Mouse (Mus musculus) B cell, adult 62 days (primary cell): ENCODE results near the gene Olfr284. TPM values are rescaled to one million over a fixed set of nuclear protein-coding genes. Genes with fewer than 3 reads are reported as not detected.

Experiments
- total RNA-seq: library from RNA; stranded (reverse); gene quantifications from 4 replicates; pipeline ENCODE4 v1.2.4, GENCODE M21; 2023

Olfr284 gene
- not detected in 4 replicates for total RNA-seq

DNA sequence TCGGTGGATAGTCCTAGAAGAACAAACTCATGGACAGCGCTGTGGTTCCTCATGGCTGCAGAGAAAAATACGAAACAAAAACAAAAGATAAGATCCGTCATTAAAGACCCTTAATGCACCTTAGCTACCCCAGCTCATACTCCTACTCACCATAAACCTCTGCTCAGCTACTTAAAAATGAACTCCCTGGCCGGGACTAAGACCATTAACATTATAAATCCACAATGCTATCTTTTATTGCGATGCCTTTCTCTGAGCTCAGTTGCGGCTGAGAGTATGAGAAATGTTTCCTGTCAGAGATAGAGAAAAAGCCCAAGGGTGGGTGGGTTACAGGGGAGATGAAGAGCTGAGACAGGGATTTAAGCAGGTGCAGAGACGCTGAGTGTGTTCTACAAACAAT lies at the start of gene Olfr284:
Gene Olfr284, minus strand, starts transcription at position 101 of the 400 bp plus-strand sequence.

DNA sequence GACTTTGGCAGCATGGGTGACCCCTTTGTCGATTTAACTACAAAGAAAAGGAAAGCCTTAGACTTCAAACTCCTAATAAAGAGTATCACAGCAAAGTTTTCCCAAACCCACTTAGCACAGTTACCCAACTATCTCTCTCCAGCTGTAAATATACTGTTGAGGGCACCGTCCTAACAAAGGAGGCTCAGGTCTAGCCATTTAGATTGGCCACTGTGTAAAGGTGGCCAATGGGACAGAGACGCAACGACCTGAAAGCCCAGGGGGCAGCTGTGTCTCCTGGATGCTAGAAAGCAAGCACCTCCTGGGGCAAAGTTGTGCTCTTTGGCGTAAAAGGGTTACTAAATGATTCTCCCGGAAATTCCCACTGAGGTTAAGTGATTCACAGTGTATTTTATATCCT lies 40.1 kb upstream of the Olfr284 start, which contains the start of gene Olfr283:
Gene Olfr283, minus strand, starts transcription at position 101 of the 400 bp plus-strand sequence.

GRCm38 (mm10) chr15:98317177-98317724 lies 23.5 kb downstream of the Olfr284 start, which contains the start of gene Olfr285:
Gene Olfr285 (minus strand): TSS chr15:98317353.

DNA sequence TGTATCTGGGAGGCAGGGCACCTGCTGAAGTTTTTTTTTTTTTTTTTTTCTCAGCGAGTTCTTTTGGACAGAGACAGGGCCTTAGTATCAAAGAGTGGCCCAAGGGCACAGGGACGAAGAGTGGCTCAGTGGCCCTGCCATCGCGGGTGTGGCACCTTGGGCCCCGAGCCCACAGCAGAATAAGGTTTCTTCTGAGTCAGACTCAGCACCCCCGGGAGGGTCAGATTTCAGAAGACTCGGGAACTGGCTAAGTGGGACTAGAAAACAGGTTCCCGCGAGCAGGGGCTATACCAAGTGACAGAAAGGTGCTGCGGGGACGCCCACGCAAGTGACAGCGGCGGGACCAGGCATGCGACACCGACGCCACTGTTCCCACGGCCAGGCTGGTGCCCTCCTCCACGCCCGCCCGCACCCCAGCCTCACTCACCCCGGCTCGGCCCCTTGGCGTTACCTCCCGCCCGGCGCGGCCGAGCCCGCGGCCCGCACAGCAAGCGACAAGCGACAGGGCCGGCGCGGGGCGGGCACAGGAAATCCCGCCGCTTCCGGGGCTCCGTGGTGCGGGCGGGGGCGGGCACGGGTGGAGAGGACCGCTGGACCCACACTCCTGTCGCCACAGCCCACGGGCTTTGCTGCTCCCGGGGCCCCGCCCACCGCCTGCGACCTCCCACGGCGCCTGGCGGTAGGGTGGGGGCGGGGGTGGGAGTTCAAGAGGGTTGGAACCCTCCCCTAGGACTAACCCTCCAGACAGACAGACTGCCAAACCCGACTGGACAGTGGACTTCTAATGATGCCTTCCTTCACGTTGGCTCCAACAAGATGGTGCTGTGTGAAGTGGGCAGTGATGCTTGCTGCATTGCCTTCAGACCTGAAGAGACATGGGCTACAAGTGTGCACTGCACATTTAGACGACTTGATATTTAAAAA lies 44.9 kb downstream of the Olfr284 start, which contains the start of gene Zfp641:
Gene Zfp641, minus strand, starts transcription at position 534 of the 924 bp plus-strand sequence.

Other genes starting within 250 kb of the Olfr284 start
- 4.9 to 7.8 TPM (median 6.2 TPM) in 4 replicates for gene Pfkm, start 248.4 kb downstream of the Olfr284 start, total RNA-seq
- 62.1 to 63.5 TPM (median 63.3 TPM) in 4 replicates for gene Senp1, start 247.2 kb downstream of the Olfr284 start, total RNA-seq
- gene Asb8, start 175.4 kb downstream of the Olfr284 start, total RNA-seq, result 14.8 to 17.0 TPM (median 16.3 TPM) in 4 replicates
- gene Ccdc184, start 173.8 kb downstream of the Olfr284 start, total RNA-seq, result 0.26 TPM in 1 of 4 replicates, not detected in the others
- not detected in 4 replicates for gene Olfr288, start 145.4 kb downstream of the Olfr284 start, total RNA-seq
- gene Gm44579, start 120.0 kb downstream of the Olfr284 start, total RNA-seq, result not detected in 4 replicates
- not detected in 4 replicates for gene Olfr287, start 119.9 kb downstream of the Olfr284 start, total RNA-seq
- gene Olfr286, start 106.5 kb downstream of the Olfr284 start, total RNA-seq, result not detected in 4 replicates
- not detected in 4 replicates for gene H1fnt, start 83.7 kb downstream of the Olfr284 start, total RNA-seq
- gene Zfp641, start 44.8 kb downstream of the Olfr284 start, total RNA-seq, result not detected in 4 replicates
- not detected in 4 replicates for gene Olfr285, start 23.6 kb downstream of the Olfr284 start, total RNA-seq
- gene Olfr283, start 40.0 kb upstream of the Olfr284 start, total RNA-seq, result not detected in 4 replicates
- not detected in 4 replicates for gene Olfr282, start 90.2 kb upstream of the Olfr284 start, total RNA-seq
- gene Olfr281, start 111.6 kb upstream of the Olfr284 start, total RNA-seq, result not detected in 4 replicates
- not detected in 4 replicates for gene OR5BS1P, start 128.9 kb upstream of the Olfr284 start, total RNA-seq
- not detected in 4 replicates for gene Lalba, start 141.7 kb upstream of the Olfr284 start, total RNA-seq
- not detected in 4 replicates for gene Olfr279, start 151.4 kb upstream of the Olfr284 start, total RNA-seq
- 66.9 to 79.3 TPM (median 72.8 TPM) in 4 replicates for gene Kansl2, start 193.3 kb upstream of the Olfr284 start, total RNA-seq
- 168 to 178 TPM (median 175 TPM) in 4 replicates for gene Ccnt1, start 229.9 kb upstream of the Olfr284 start, total RNA-seq
- gene 4930415O20Rik, start 230.0 kb upstream of the Olfr284 start, total RNA-seq, result not detected in 4 replicates